Mouse (Mus musculus) gonadal fat pad, adult 2 months (tissue): ENCODE measurements around the gene Sap30l. TPM values are rescaled to one million over a fixed set of nuclear protein-coding genes. Genes with fewer than 3 reads are reported as not detected.
A peak's percentile ranks its signal among the peaks of the same experiment; 100 is the strongest.
"Not testable (repeated sequence)": the region's sequence is repeated elsewhere in the genome, so short reads cannot be mapped to it uniquely, and the experiment has no call there.

ENCODE experiments used
- DNase-seq: peaks from one replicate; pipeline ENCODE4 v3.0.0-alpha.2; 2012; ENCODE audit warnings: low read depth
- polyA plus RNA-seq: library from polyadenylated mRNA; depleted of rRNA; stranded (reverse); fragments of >200 nt; gene quantifications from 2 replicates; pipeline ENCODE4 v1.2.3, GENCODE M21; 2012

Sap30l gene
- polyA plus RNA-seq, 1 experiment, result 19.4 TPM

GRCm38 (mm10) chr11:57831861-57832260, 30.4 kb downstream of the Sap30l start:
- DNase-seq, result no peak

- no peak for DNase-seq
These were observed 31.2 kb downstream of the Sap30l start, which contains the start of gene Hand1 for GRCm38 (mm10) chr11:57832552-57833201. Gene Hand1 (minus strand): TSS chr11:57832818.

GRCm38 (mm10) chr11:57833296-57833977, 32.0 kb downstream of the Sap30l start:
- no peak for DNase-seq

- DNase-seq, result no peak
These were observed 32.6 kb downstream of the Sap30l start for GRCm38 (mm10) chr11:57834031-57834430.

- no peak for DNase-seq
These were observed 33.9 kb downstream of the Sap30l start for GRCm38 (mm10) chr11:57835331-57835730.

- no peak for DNase-seq
These were observed 34.5 kb downstream of the Sap30l start for GRCm38 (mm10) chr11:57835931-57836330.

GRCm38 (mm10) chr11:57836401-57836800, 35.0 kb downstream of the Sap30l start:
- no peak for DNase-seq

- DNase-seq, result no peak
These were observed 35.6 kb downstream of the Sap30l start for GRCm38 (mm10) chr11:57836872-57837680.

- no peak for DNase-seq
These were observed 36.6 kb downstream of the Sap30l start for GRCm38 (mm10) chr11:57837861-57838680.

- DNase-seq, result no peak
These were observed 39.5 kb downstream of the Sap30l start for GRCm38 (mm10) chr11:57840986-57841385.

- DNase-seq, result no peak
These were observed 40.0 kb downstream of the Sap30l start for GRCm38 (mm10) chr11:57841391-57841790.

GRCm38 (mm10) chr11:57846421-57847363, 45.3 kb downstream of the Sap30l start:
- not testable (repeated sequence) for DNase-seq

GRCm38 (mm10) chr11:57847396-57847795, 46.0 kb downstream of the Sap30l start:
- DNase-seq, result no peak

GRCm38 (mm10) chr11:57850298-57850697, 48.9 kb downstream of the Sap30l start:
- DNase-seq, result no peak

- peak; percentile 12 for DNase-seq
These were observed 49.5 kb downstream of the Sap30l start for GRCm38 (mm10) chr11:57850931-57851330.

GRCm38 (mm10) chr11:57853571-57853970, 52.1 kb downstream of the Sap30l start:
- no peak for DNase-seq

- DNase-seq, result no peak
These were observed 56.3 kb downstream of the Sap30l start for GRCm38 (mm10) chr11:57857709-57858108.
